8 mouse cellular contexts compared by ENCODE assay signal in the genomic region with DNA sequence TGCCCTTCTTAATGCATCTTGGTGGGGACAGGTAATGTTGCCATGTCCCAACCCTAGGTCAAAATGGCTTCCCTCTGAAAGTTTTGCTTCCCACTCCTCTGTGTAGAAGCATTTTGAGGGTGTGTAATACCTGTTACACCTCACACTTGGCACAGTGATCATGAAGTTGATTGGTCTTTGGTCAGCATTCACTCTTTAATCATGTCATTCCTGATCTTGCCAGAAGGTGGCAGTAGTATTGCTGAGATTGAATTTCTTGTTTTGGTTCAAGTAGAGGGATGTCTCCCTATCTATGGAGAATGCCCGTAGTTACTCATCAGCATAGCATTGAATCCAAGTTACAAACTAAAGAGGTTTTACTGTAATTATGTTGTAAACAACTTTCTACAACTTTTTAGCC.
DNase-seq lines count a peak whose midpoint lies in the region; ATAC-seq and TF ChIP-seq lines count a peak whose summit lies in the region.

No protein-coding gene starts in this region.

- in situ Hi-C loops in Patski (cut with MboI; ENCODE audit: low pct_unique_long_range_greater_than_20kb) = loop anchor here (5.0 kb wide), 1 partner anchor 781 kb away; no protein-coding TSS in a partner anchor

- intact Hi-C loops in left cerebral cortex, postnatal 25 days (cut with DNase I) = loop anchor here (2.0 kb wide), 1 partner anchor 595 kb away; no protein-coding TSS in a partner anchor

- POLR2A ChIA-PET in Patski (lab: Charles Lee) = no interaction called here

- no peak overlapping the region for H3K4me2 ChIP-seq in kidney, embryonic 15.5 days

- peak; percentile 17 for DNase-seq in kidney, postnatal 10 days
- peak; percentile 50 for DNase-seq in CD4-positive, CD25-positive, alpha-beta regulatory T cell, adult 2 months (ENCODE audit: low read depth, low spot score)
- no peak for DNase-seq in Patski (ENCODE audit: low read depth, low spot score)
- DNase-seq in left cerebral cortex, postnatal 25 days (ENCODE audit: low spot score in 2 of 2) = peak; percentile 53 to 66
- peak; percentile 15 for DNase-seq in skeletal muscle tissue, adult 2 months (ENCODE audit: low read depth, low spot score)
- no peak for DNase-seq in urinary bladder, postnatal 10 days (ENCODE audit: low spot score)

- ATAC-seq in kidney, embryonic 15.5 days (replicated peaks; ENCODE audit: low FRiP score) = no peak
- peak; percentile 57 for ATAC-seq in Patski

- no peak for TF ChIP-seq POLR2A in embryonic fibroblast, embryonic 13.5 days (IDR thresholded peaks at IDR 0.05; ENCODE audit: low read depth, low read length)

- peak; percentile 67 for TF ChIP-seq CTCF in Patski (IDR thresholded peaks at IDR 0.05)
- TF ChIP-seq CTCF in embryonic fibroblast, embryonic 13.5 days (IDR thresholded peaks at IDR 0.05; ENCODE audit: borderline replicate concordance, insufficient read depth, low read length) = 0 out of 2 replicates have a peak, but pooled peaks have one; percentile 5

- H3K4me1 ChIP-seq in kidney, embryonic 15.5 days = no peaks in the 10 kb centered on the region
- H3K4me1 ChIP-seq in embryonic fibroblast, embryonic 13.5 days (ENCODE audit: control insufficient read depth, insufficient read depth, low read length) = peaks cover 4% of the 10 kb centered on the region; the same call in 1 of the 2 replicates

- no peaks in the 10 kb centered on the region for H3K9me3 ChIP-seq in kidney, embryonic 15.5 days (replicated peaks)

- no peak overlapping the region for H3K4me3 ChIP-seq in kidney, embryonic 15.5 days (replicated peaks)
- H3K4me3 ChIP-seq in embryonic fibroblast, embryonic 13.5 days (ENCODE audit: insufficient read depth, low read length) = no peak overlapping the region

- CTCF ChIA-PET in Patski (lab: Charles Lee) = interaction anchor here (1.7 kb wide), 1 partner anchor 596 kb away, joined by 5 read pairs; no protein-coding TSS in a partner anchor

- no peak overlapping the region for H3K9ac ChIP-seq in kidney, embryonic 15.5 days

- WGBS in kidney, embryonic 15.5 days = 10% methylated on average over 1 of the region's 1 CpGs

- H3K27me3 ChIP-seq in kidney, embryonic 15.5 days = no peaks in the 10 kb centered on the region
- H3K27me3 ChIP-seq in Patski = peaks cover 4% of the 10 kb centered on the region

- H3K27ac ChIP-seq in kidney, embryonic 15.5 days = no peak overlapping the region
- no peak overlapping the region for H3K27ac ChIP-seq in embryonic fibroblast, embryonic 13.5 days (ENCODE audit: insufficient read depth, low read length)

- no peaks in the 10 kb centered on the region for H3K36me3 ChIP-seq in kidney, embryonic 15.5 days

Comparison
In these comparisons a context has a peak if more than half of its experiments do, and no peak if none do; other contexts are left out.
1. DNase-seq: peak in kidney, postnatal 10 days (single experiment), CD4-positive, CD25-positive, alpha-beta regulatory T cell, adult 2 months (single experiment), left cerebral cortex, postnatal 25 days (2 of 2) and skeletal muscle tissue, adult 2 months (single experiment); none in Patski (single experiment) and urinary bladder, postnatal 10 days (single experiment).